Mouse (Mus musculus): ENCODE data around the gene Klf15. TPM values are rescaled to one million over a fixed set of nuclear protein-coding genes. Genes with fewer than 3 reads are reported as not detected.

The Klf15 gene
- total RNA-seq, 4 experiments from 2014 or later = 29.8 to 38.5 (median 34.8) TPM

DNA sequence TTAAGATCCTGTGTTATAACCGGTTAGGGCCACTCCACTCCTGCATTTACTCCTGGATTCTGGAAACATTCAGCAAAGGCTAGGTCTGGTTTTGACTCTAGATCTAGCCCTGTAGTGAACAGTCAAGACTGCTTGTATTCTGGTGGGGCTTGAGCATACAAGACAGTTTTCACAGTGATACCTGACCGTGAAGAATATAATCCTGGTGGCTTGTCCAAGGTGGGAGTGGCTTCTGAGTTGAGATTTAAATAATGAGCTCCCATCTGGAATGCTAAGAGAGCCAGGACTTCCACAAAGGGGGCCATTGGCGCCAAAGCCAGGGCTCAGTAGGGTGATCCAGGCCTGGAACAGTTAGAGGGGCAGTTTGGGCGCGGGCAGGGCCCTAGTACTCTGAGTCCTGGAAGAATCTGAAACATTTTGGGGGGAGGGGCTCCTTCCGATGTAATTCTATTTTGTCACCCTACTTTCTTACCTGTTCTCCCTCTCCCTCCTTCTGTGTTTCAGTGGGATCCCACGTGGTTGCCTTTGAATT, 1.6 kb downstream of the Klf15 start:
- DNase-seq (ENCODE audit: low spot score in 2 of 2) = no peak

DNA sequence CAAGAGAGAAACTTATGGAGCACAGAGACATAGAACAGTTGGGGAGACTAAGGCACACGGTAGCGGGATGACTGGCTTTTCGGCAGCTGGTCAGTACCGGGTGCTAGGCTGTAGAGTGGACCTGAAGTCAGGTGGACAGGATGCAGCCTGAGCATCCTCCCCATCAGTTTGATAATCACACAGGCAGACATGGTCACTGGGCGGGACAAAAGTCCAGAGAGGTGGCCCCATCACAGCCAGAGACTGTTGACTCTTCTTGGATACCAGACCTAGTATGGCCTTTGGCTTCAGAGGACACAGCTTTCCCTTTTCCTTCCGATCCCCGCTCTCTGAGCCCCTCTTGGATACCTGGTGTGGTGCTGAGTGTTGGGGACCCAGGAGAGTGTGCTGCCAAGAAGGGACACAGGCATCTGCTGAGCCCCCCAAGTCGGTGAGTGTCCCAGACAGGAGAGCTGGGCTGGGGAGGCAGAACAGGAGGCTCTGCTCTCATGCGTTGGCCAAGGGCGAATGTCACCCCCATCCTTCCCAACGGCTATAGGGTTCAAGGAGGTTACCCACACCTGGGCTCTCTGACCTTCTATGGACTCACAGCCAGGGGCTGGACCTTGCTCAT, 2.8 kb downstream of the Klf15 start:
- DNase-seq (ENCODE audit: low spot score in 2 of 2) = no peak

DNA sequence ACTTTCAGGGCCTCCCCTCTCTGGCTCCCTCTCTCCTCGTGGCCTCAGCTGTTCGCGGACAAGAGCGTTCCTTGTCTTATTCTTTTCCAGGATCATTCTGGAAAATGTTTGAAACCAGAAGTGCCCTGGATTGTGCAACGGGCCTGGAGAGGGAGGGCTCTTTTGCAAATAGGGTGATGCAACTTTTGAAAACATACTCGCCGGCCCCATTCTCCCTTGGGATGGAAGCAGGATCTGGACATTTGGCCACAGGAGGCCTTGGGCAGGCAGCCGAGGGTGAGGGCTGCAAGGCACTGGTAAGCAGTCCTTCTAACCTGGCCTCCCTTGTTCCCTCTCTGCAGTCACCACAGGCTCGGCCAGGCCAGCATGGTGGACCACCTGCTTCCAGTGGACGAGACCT, 3.7 kb downstream of the Klf15 start:
- no peak for DNase-seq (ENCODE audit: low spot score in 2 of 2)

DNA sequence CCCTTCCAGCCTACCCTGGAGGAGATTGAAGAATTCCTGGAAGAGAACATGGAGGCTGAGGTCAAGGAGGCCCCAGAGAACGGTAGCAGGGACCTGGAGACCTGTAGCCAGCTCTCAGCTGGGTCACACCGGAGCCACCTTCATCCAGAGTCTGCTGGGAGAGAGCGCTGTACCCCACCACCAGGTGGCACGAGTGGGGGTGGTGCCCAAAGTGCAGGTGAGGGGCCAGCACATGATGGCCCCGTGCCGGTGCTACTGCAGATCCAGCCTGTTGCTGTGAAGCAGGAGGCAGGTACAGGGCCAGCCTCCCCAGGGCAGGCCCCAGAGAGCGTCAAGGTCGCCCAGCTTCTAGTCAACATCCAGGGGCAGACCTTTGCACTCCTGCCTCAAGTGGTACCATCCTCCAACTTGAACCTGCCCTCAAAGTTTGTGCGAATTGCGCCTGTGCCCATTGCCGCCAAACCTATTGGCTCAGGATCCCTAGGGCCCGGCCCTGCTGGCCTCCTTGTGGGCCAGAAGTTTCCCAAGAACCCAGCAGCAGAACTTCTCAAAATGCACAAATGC, 4.6 kb downstream of the Klf15 start:
- DNase-seq (ENCODE audit: low spot score in 2 of 2) = no peak

DNA sequence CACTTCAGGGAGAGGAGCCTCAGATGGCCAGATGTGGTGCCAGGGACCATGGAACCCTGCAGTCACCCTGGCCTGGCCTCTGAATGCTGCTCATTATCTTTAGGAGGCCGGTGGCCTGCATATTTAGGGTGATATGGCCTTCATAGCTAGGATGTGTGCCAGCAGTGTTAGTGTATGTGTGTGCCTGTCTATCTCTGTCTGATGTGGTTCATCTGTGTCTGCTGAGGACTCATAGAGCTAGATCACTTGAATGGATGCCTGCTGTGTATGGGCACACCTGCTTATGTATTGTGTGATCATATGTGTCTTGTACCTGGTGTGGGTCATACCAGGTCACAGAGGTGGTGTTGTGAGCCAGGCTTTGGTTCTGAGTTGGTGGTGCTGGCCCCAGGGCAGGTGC, 5.8 kb downstream of the Klf15 start:
- no peak for DNase-seq (ENCODE audit: low spot score in 2 of 2)

DNA sequence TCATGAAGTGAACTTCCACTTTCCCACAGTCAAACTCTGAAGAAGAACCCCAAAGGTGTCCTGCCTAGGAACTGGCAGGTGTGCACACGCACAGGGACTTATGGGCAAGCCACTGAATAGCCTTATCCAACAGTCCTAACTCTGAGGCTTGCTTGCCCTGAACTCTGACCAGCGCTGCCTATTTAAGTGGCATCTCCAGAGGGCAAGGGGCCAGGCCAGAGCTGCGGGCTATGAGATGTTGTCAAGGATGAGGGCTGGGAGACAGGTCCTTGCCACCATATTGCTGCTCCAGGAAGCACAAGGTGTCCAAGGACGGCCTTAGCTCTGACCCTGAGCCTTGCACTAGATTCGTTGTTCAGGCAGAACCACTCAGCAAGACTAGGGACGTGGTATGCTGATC, 6.7 kb downstream of the Klf15 start:
- DNase-seq (ENCODE audit: low spot score in 2 of 2) = no peak

DNA sequence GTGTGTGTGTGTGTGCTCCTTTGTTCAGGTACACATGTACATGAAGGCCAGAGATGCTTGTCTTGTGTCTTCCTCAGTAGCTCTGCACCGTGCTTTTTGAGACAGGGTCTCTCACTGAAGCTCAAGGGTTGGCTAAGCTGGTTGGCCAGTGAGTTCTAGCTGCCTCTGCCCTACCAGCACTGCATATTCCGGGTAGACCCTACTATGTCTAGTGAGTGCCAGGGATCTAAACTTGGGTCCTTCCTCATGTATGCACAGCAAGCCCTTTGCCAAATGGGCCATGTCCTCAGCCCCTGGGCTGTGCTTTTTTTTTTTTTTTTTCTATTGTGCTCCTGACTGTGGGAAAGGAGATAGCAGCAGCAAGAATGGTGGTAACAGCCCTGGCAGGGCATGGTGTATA, 7.9 kb downstream of the Klf15 start:
- DNase-seq (ENCODE audit: low spot score in 2 of 2) = no peak

DNA sequence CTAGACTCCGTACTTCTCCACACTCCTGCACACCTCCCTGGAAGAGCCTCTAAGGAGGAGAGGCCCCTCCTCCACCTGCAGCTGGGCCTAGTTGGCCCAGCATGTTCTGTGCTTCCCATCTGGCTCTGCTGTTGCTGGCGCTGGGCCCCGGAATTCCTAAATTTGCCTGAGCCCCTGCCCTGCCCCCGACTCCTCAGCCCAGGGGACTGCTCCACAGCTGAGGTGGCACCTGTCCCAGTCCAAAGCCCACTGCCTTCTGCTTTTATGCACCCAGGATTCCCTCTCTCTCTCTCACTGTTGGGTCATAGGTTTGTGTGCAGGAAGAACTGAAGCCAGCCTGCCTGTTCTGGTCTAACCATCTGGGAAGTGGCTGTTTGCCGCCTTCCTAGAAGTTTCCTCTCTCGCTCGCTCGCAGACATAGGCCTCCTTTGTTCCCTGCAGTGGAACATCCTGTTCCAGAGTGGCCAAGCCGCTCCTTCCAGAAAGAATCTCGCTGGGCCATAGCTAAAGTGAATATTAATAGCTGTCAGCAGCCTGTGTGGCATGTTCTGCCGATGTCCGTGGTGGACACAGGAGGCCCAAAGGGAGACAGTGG, 8.7 kb downstream of the Klf15 start:
- peak; percentile 59 to 77 for DNase-seq (ENCODE audit: low spot score in 2 of 2)

DNA sequence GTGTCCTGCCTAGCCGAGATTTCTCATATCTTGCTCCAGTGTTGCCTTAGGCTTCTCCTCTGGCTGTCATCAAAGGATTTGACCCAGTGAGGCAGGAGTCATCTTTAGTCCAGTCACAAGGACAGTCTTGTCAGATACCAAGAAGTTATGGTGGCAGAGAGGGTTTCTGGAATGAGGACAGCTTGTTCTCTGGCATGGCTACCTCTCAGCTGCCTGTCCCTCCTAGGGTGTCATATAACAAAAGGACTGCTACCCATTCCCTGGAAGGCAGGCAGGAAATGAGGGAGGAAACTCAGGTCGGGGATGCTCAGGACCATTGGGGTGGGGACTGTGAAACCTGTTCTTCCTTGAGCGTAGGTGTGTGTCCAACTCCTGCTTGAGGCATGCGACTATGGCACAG, 9.7 kb downstream of the Klf15 start:
- DNase-seq (ENCODE audit: low spot score in 2 of 2) = no peak

DNA sequence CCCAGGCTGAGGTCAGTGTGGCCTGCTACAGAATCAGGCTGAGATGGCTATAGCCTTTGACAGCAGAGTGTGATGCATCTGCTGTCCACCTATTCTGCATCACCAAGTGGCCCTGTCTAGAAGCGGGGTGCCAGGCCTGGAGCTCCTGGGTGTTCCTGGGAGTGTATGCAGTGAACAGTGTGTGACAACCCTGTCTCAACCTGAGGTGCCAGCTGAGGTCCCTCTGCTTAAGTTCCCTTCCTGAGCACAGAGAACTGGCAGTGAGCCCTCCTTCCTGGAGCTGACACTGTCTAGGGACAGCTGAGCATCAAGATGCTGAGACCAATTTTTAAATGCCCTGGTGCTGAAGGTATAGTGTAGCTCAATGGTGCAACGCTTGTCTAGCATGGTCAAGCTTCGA, 10.3 kb downstream of the Klf15 start:
- no peak for DNase-seq (ENCODE audit: low spot score in 2 of 2)

DNA sequence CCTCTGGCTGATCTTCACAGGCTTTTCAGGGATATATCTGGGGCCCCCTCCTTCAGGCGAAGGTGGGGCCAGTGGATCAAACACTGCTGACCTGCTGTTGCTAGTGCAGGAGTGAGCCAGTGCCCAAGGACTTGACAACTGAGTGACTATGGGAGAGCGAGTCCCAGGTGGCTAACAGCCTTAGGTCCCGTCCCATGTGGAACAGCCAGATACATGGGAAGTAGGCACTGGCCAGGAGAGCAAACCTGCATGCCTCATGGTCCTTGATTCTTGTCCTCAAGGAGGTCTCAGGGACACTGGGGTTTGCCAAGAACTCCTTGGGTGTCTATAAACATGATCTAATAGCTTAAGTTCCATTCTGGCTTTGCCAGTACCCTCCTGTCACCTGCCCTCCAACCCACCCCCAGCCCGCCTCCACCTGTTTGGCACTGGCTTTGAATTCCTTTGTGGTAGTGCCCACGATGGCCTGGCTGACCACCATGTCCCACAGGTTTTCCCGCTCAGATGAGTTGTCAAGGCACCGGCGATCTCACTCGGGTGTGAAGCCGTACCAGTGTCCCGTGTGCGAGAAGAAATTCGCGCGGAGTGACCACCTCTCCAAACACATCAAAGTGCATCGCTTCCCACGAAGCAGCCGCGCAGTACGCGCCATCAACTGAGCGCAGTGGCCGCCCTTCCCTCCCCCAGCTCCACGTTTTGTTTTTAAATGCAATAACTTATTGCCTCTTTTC, 11.4 kb downstream of the Klf15 start:
- DNase-seq (ENCODE audit: low spot score in 2 of 2) = no peak

DNA sequence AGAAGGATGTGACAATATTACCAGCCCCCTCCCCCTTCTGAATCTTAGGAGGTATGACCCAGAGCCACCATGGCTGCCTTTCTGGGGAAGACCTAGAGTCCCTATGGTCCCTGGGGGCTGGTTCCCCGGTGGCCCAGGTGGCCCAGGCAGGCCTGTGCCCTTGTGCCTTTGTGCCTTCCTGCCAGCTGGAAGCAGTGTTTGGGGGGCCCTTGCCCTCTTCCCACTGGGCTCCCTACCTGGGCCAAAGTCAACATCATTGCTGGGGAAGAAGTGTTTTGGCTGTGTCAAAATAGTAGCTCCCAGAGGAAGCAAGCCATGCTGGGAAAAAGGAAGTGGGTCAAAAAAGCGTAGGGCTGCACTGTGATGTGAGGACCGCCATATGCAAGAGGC, 12.0 kb downstream of the Klf15 start:
- no peak for DNase-seq (ENCODE audit: low spot score in 2 of 2)

DNA sequence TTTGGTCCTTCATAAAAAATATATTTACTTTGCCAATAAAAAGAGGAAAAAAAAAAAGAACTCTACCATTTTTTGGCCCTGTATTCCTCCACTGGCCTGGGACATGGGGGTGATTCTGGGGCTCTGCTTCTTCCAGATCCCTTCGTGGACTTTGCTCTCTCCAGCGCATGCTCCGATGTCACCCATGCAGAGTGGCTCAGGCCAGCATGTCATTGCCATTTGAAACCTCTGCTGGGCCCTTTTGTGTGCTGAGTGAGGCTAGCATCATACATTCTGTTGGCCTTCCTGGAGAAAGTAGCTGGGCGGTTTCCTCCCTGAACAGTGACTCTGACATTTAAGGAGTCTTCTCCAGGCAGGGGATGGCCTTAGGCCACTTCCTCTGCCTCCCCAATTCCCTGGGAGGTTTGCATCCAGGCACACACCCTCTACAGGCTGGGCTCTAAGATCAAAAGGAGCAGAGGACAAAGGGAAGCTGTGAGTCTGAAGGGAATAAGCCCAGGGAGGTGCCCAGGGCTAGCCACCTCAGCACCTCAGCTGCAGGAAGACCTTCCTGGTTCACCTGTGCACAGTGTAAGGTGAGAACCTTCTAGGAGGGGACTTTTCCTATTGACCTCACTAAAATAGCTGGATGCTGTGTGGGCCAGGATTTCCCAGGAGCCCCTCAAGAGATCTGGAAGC, 12.9 kb downstream of the Klf15 start:
- no peak for DNase-seq (ENCODE audit: low spot score in 2 of 2)

DNA sequence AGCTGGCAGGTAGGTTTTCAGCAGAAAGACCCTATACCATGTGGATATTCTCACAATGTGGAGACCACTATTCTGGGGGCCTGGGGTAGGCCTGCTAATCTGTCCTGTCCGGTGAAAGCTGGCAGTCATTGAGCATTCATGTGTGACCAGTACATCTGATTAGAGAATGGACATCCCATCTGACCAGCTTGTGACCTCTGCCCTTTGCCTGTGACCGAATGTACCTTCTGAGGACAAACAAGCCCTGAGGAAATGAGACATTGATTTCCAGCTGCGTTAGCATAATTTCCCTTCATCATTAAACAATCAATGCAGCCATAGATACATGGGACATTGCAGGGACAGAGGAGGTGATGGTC, 13.5 kb downstream of the Klf15 start:
- DNase-seq (ENCODE audit: low spot score in 2 of 2) = no peak

DNA sequence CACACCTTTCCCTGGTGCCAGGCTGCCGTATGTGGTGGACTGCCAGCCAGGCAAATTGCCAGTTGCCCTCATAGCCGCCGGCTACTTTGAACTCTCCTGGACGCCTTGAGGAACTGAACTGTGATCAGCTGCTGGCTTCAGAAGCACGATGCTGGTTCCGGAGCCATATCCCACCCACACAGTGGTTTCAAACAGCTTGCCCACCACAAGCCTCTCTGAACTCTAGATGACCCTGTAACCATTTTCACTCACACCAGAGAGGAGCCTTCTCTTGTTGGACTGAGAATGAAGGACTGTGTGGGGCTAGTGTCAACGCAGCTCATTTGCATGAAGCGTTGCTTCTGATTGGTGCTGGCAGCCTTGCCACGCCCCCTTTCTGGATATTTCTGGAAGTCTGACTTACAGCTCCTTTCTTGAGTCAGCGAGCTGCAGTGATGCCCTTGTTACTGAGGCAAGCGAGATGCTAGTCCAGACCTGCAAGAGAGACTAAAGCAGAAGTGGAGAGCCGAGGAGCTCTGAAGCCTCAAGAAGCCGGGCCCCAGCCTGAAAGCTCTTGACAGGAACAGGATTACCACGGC, 14.7 kb downstream of the Klf15 start:
- DNase-seq (ENCODE audit: low spot score in 2 of 2) = no peak

DNA sequence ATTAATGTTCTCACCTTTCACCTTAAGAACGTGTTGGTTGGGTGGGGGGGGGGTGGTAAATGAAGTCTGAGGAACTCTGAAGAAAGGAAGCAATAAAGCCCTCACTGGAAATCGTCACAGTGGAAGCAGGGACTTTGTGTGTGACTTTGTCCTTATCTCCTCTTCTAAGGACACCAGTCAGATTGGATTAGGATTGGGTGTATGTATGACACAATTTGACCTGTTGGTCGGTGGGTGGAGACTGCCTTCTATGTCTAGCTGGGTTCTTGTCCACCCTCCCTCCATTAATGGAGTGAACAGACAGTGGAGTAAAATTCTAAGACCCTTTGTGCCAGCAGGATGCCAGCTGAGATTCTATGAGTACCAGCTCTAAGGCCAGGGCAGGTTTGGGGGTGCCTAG, 21.9 kb downstream of the Klf15 start:
- no peak for DNase-seq (ENCODE audit: low spot score in 2 of 2)

DNA sequence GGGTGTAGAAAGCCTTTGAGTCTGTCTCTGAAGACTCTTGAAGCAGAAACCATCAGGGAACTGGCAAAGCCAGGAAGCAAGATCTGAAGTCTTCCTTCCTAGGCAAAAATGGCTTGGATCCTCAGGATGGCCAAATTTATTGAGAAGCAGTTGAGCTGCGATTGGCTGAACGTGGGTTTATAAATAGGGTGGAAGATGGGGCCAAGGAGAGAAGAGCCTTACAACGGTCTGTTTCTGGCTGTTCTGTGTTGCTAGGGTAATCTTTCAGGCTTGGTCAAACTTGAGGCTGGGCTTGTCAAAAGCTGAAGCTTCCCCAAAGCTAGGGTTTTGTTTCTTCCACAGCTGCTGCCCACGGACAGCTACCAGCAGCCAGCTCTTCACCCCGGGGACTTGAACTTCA, 22.5 kb downstream of the Klf15 start:
- DNase-seq (ENCODE audit: low spot score in 2 of 2) = no peak

DNA sequence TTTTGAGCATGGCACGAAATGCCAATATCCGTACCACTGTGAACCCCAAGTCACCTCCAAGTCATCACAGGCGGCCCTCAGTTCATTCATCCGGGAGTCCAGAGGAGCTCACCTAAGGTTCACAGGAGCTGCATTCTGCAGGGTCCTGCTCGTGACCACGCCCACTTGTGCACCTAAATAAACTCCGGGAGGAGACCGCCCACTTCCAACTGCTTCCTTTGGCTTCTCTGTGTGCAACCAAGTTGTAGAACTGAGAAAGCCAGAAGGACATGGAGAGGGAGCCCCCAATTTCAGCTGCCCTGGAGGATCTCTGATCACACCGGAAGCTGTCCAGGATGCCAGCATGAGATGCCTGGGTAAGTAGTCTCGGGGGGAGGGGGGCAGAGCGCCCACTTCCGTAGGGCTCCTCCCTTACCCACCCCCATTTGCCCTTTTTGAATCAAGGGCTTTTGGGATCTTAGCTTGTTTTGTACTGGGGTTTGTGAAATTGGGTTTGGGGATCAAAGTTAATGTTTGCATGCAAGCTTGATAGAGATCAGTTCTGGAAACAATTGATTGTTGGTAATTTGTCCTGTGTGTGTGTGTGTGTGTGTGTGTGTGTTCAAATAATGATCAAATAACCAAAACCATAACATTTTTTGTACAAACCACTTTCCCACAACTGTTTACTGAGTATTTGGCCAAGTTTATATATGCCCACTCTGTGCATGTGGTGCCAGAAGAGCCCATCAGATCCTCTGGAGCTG, 24.0 kb downstream of the Klf15 start, which contains the start of gene Aldh1l1:
Gene Aldh1l1, plus strand, starts transcription at position 252 of the 746 bp plus-strand sequence.
- no peak for DNase-seq (ENCODE audit: low spot score in 2 of 2)

DNA sequence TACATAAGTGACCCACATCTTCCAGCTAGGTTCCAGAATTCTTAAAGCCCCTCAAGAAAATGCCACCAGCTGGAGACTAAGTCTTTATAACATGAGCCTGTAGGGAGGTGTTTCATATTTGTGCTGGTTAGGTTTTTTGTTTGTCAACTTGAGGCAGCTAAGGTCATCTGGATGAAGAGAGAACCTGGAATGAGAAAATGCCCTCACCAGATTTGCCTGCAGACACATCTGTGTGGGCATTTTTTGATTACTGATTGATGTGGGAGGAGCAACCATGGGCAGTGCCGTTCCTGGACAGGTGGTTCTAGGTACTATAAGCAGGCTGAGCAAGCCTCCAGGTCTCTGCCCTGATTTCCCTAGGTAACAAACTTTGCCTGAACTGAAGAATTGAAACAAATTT, 25.2 kb downstream of the Klf15 start:
- DNase-seq (ENCODE audit: low spot score in 2 of 2) = no peak

DNA sequence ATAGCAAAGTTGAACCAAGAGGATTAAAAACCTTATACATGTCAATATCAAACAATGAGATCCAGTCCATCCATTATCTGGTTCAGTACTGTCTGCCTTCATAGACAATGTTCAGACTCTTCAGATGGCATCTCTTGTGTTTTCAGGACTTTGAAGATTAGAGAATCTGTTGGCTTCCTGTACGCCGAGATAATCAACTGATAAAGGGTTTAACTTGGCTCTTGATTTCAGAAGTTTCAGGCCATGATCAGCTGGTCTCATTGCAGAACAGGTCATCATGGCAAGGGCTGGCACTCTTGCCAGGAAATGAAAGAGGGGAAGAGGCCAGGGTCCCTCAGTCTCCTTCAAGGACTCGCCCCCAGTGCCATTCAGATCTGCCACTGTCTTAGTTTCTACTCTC, 27.2 kb downstream of the Klf15 start:
- DNase-seq (ENCODE audit: low spot score in 2 of 2) = no peak

DNA sequence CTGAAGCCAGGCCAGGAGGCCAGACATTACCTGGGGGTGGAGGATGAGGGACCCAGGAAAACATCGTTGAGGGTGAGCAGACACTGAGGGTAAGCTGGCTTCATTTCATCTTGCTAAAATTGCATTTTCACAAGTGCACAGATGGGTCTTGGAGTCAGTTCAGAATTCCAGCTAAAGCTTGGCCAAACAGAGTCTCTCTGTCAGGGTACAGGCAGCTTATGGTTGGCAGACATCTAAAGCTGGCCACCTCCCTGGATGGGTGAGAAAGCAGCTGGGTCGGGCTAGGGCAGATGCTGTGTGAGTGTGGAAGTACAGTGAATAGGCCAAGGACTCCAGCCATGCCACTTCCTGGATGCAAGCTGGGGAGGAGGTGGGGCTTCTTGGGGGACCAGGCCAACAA, 28.6 kb downstream of the Klf15 start:
- DNase-seq (ENCODE audit: low spot score in 2 of 2) = peak in 1 of 2 experiments; percentile 47
